In the genomic region with DNA sequence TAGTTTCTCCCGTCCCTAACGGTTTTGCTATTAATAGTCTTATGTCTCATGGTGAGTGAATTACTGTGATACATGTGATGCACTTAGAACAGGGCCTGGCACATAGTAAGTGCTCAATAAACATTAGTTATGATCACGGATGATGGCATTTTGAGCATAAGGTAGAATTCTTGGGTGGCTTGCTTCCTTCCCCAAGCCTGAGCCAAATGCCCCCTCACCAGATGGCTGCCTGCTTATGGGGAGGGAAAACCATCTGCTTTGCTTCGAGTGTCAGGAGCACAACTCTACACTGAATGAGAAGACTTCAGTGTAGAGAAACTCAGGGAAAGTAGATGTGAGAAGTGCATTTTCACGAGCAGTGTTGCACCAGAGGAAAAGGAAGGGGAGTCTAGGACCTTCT, we compare ENCODE assay signal across 11 mouse cellular contexts. TPM values are rescaled to one million over a fixed set of nuclear protein-coding genes. Genes with fewer than 3 reads are reported as not detected.
DNase-seq lines count a peak whose midpoint lies in the region; ATAC-seq and TF ChIP-seq lines count a peak whose summit lies in the region.
"Had no signal": no experiment of that assay in that cellular context is flagged by ENCODE, and none has a peak within 500 bp of the region (broad histone marks: within the 10 kb centered on the region; RNA-seq: fewer than 3 reads in every experiment).

No protein-coding gene starts in this region.

- DNase-seq in cerebellum, adult 2 months, result peak; percentile 91 to 95
- peak; percentile 83 for DNase-seq in forebrain, postnatal 0 days
- DNase-seq in layer of hippocampus, postnatal 25 days (ENCODE audit: extremely low spot score in 1 of 2, low spot score in 1 of 2), result peak; percentile 45 to 67
- peak; percentile 46 for DNase-seq in right cerebral cortex, postnatal 14 days
- no peak for DNase-seq in heart, postnatal 4 days
- no peak for DNase-seq in urinary bladder, postnatal 14 days (ENCODE audit: low spot score)
- no peak for DNase-seq in urinary bladder, postnatal 10 days (ENCODE audit: low spot score)
- DNase-seq: lung, postnatal 36 days; retina, postnatal 1 day had no signal

- 8% methylated on average over 5 of the region's 5 CpGs for WGBS in cerebellum, adult 2 months
- WGBS in forebrain, postnatal 0 days, result 57% methylated on average over 5 of the region's 5 CpGs

- H3K4me3 ChIP-seq in cerebellum, adult 2 months (replicated peaks; ENCODE audit: insufficient read depth, low read depth, low read length), result no peak overlapping the region
- no peak overlapping the region for H3K4me3 ChIP-seq in forebrain, postnatal 0 days (ENCODE audit: low read depth, low read length)
- H3K4me3 ChIP-seq: limb, embryonic 15.5 days had no signal

- H3K4me1 ChIP-seq in cerebellum, adult 2 months (ENCODE audit: control insufficient read depth, insufficient read depth, low read length), result peaks cover 19% of the 10 kb centered on the region
- no peaks in the 10 kb centered on the region for H3K4me1 ChIP-seq in forebrain, postnatal 0 days (ENCODE audit: insufficient read depth)
- H3K4me1 ChIP-seq: limb, embryonic 15.5 days had no signal

- no peak for TF ChIP-seq CTCF in cerebellum, adult 2 months (IDR thresholded peaks at IDR 0.05; ENCODE audit: borderline replicate concordance, insufficient read depth, low read depth, low read length)
- no peak for TF ChIP-seq CTCF in forebrain, postnatal 0 days (IDR thresholded peaks at IDR 0.05; ENCODE audit: low read depth)

- no peaks in the 10 kb centered on the region for H3K36me3 ChIP-seq in forebrain, postnatal 0 days (ENCODE audit: insufficient read depth)
- H3K36me3 ChIP-seq: limb, embryonic 15.5 days had no signal

- H3K27ac ChIP-seq in cerebellum, adult 2 months (ENCODE audit: insufficient read depth, low read length), result peak overlapping the region; percentile 80
- H3K27ac ChIP-seq in forebrain, postnatal 0 days (ENCODE audit: low read depth, low read length), result no peak overlapping the region
- H3K27ac ChIP-seq: limb, embryonic 15.5 days had no signal

- 0 out of 2 replicates have a peak, but pooled peaks cover 5% of the 10 kb centered on the region for H3K9me3 ChIP-seq in forebrain, postnatal 0 days (ENCODE audit: low read length)
- H3K9me3 ChIP-seq: limb, embryonic 15.5 days had no signal

- peak; percentile 92 for ATAC-seq in forebrain, postnatal 0 days
- ATAC-seq: intestine, embryonic 16.5 days had no signal

- no peak for TF ChIP-seq POLR2A in cerebellum, adult 2 months (IDR thresholded peaks at IDR 0.05; ENCODE audit: borderline replicate concordance, insufficient read depth, low read length)

- H3K4me2 ChIP-seq in forebrain, postnatal 0 days (ENCODE audit: low read depth), result no peak overlapping the region
- H3K4me2 ChIP-seq: limb, embryonic 15.5 days had no signal

- no peaks in the 10 kb centered on the region for H3K27me3 ChIP-seq in cerebellum, adult 2 months (ENCODE audit: control insufficient read depth, insufficient read depth, low read length)
- H3K27me3 ChIP-seq in forebrain, postnatal 0 days (ENCODE audit: insufficient read depth, low read length), result no peaks in the 10 kb centered on the region
- H3K27me3 ChIP-seq: limb, embryonic 15.5 days had no signal

- H3K9ac ChIP-seq in forebrain, postnatal 0 days, result no peak overlapping the region
- H3K9ac ChIP-seq: limb, embryonic 15.5 days had no signal

RNA-seq across cellular contexts. Expression of a gene that starts 24.6 kb away (rescaled TPM):
- 40.3 and 40.6 TPM in 2 replicates for polyA plus RNA-seq in cerebellum, adult 2 months (2012; rRNA removed)
- total RNA-seq in forebrain, postnatal 0 days (2014; rRNA removed), result 12.0 and 15.5 TPM in 2 replicates
- 6.7 and 9.1 TPM in 2 replicates for polyA plus RNA-seq in forebrain, postnatal 0 days (2015; fragmentation: Nextera tagmentation; extraction: Ambion mirVana)
- total RNA-seq in layer of hippocampus, postnatal 25 days (2021), result 10 to 100 TPM; 86.4 to 97.1 TPM
- total RNA-seq in heart, postnatal 4 days (2021), result 10 to 100 TPM; 27.9 to 28.2 TPM

Comparison
In these comparisons a context has a peak if more than half of its experiments do, and no peak if none do; other contexts are left out.
1. DNase-seq: peak in cerebellum, adult 2 months (2 of 2), forebrain, postnatal 0 days (single experiment), layer of hippocampus, postnatal 25 days (2 of 2) and right cerebral cortex, postnatal 14 days (single experiment); none in heart, postnatal 4 days (single experiment), urinary bladder, postnatal 14 days (single experiment) and urinary bladder, postnatal 10 days (single experiment).